Mouse (Mus musculus): ENCODE data around the gene Prkci. TPM values are rescaled to one million over a fixed set of nuclear protein-coding genes. Genes with fewer than 3 reads are reported as not detected.
A peak's percentile ranks its signal among the peaks of the same experiment; 100 is the strongest.

Gene Prkci
- total RNA-seq, 2 experiments from 2014 or later: 58.0 to 59.9 TPM

DNA sequence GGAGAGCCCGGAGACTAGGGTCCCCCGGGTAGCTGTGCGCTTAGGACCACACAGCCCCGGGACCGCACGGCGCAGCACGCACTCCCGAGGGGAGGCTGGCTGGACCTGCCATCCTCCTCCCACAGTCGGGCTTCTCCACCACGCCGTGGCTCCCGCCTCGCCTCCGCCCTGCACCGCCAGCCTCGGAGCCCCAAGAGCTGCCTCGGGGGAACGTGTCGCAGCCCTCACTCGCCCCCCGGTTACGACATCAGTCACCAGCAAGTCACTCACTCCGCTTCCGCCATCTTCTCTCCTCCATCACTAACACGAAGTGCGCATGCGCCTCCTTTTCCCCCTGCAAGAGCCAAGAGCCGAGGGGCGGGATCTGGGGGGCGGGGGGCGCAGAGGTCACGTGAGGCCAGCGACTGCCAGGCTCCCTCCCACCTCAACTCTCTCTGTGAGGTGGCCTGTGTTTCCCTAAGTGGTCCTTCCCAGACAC, 26.4 kb upstream of the Prkci start, which contains the start of gene Phc3:
Gene Phc3 (minus strand): TSS at position 312 of the 478 bp plus-strand sequence.
- DNase-seq (ENCODE audit: extremely low spot score in 1 of 2, low spot score in 2 of 2): peak; percentile 89 to 90
- intact Hi-C loops (cut with DNase I): loop anchor here (1.0 to 5.0 kb wide), 2 partner anchors 26 to 367 kb away; partner anchors contain the start of genes Mynn and Prkci
- peak within 1 kb of the TSS; percentile 91 for H3K4me3 ChIP-seq
- H3K27ac ChIP-seq: peak within 1 kb of the TSS; percentile 97
- TF ChIP-seq CTCF (IDR thresholded peaks at IDR 0.05): no peak

GRCm38 (mm10) chr3:30975102-30975754, 20.3 kb upstream of the Prkci start:
- intact Hi-C loops (cut with DNase I): no loop called here
- H3K4me3 ChIP-seq: no peak overlapping the region
- peak; percentile 68 for TF ChIP-seq CTCF (IDR thresholded peaks at IDR 0.05)
- DNase-seq (ENCODE audit: extremely low spot score in 1 of 2, low spot score in 2 of 2): peak; percentile 38 to 43
- H3K27ac ChIP-seq: no peak overlapping the region

GRCm38 (mm10) chr3:30976991-30977603, 18.4 kb upstream of the Prkci start:
- DNase-seq (ENCODE audit: extremely low spot score in 1 of 2, low spot score in 2 of 2): no peak
- no peak for TF ChIP-seq CTCF (IDR thresholded peaks at IDR 0.05)
- Histone ChIP-seq H3K27ac (no peak overlapping the region), H3K4me3 (no peak overlapping the region)
- intact Hi-C loops (cut with DNase I): no loop called here

GRCm38 (mm10) chr3:30981616-30982380, 13.7 kb upstream of the Prkci start:
- no peak overlapping the region for H3K27ac ChIP-seq
- TF ChIP-seq CTCF (IDR thresholded peaks at IDR 0.05): no peak
- intact Hi-C loops (cut with DNase I): no loop called here
- DNase-seq (ENCODE audit: extremely low spot score in 1 of 2, low spot score in 2 of 2): no peak
- H3K4me3 ChIP-seq: no peak overlapping the region

DNA sequence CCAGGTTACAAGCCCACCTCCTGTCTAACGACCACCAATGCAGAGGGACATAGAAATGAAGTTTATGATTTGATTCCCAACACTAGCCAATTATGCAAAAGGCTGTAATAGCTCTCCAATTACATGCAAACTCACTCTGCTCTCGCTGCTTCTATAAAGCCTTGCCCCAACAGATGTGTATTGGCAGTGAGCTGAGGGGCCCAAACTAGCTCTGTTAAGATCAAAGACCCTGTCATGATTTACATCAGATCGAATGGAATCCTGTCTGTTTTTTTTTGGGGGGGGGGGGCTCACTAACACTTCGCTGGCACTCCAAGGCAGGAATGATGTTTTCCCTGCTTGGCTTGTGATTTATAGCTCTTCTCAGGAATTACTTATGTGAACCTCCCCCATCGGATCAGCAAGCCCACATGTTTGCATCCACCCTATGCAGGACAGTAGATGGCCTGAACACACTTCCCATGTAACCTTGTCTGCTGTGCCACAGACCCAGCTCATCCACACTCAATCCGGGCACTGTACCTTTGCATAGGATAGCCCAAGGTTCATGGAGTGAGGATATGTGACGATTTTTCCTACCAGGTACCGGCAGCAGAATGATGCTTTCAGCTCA, 12.5 kb upstream of the Prkci start:
- Histone ChIP-seq H3K4me3 (no peak overlapping the region), H3K27ac (no peak overlapping the region)
- TF ChIP-seq CTCF (IDR thresholded peaks at IDR 0.05): no peak
- DNase-seq (ENCODE audit: extremely low spot score in 1 of 2, low spot score in 2 of 2): no peak
- intact Hi-C loops (cut with DNase I): no loop called here

DNA sequence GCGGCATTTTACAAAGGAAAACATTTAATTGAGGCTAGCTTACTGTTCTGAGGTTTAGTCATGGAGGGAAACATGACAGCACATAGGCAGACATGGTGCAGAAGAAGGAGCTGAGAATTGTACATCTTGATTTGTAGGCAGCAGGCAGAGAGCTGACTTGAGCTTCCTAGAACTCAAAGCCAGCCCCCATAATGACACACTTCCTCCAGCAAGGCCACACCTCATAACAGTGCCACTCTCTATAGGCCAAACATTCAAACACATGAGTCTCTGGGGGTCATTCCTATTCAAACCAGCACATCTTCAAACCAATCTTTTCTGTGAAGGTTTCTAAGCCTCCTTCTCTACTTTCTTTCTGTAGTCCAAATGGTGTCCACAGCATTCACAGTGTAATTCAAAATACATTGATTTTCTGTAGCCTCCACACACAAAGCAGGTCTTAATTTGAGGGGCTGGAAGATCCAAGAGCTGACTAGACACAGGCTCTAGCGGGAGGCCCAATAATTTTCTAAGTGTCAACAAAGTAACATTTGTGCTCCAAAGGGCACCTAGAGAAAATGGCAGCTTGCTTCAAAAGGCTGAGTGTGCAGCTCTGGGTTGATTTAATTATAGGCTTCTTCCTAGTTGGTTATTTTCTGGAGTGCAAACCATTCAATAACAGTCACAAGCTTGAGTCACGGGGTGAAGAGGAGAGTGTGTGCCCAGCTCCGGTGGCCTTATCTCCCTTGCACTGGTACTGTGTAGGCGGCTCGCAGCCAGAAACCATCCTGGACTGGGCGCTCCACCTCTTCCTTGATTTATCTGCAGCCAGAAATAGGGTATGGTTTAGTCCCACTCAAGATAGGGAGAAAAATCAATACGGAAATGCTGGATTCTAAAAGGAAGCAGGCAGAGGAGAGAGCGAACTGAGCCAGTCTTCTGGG, 7.9 kb upstream of the Prkci start:
- intact Hi-C loops (cut with DNase I): no loop called here
- Histone ChIP-seq H3K4me3 (no peak overlapping the region), H3K27ac (no peak overlapping the region)
- TF ChIP-seq CTCF (IDR thresholded peaks at IDR 0.05): no peak
- no peak for DNase-seq (ENCODE audit: extremely low spot score in 1 of 2, low spot score in 2 of 2)

DNA sequence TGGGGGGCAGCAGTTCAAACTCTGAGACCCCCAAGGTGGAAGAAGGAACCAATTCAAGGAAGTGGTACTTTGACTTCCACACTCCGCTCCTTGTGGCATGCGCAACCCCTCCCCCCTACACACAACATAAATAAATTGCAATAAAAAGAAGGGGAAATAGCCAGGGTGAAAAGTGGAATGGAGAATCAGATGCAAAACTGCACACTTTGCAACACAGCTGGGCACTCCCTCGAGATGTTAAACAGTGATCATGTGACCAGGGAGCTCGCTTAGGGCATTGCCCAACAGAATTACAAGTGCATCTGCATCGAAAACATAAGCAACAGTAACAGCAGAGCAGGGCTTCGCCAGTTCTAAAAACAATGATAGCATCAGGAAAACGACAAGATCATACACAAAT, 3.4 kb upstream of the Prkci start:
- no peak for DNase-seq (ENCODE audit: extremely low spot score in 1 of 2, low spot score in 2 of 2)

GRCm38 (mm10) chr3:30993066-30993573, 2.4 kb upstream of the Prkci start:
- Histone ChIP-seq H3K4me3 (no peak overlapping the region), H3K27ac (no peak overlapping the region)
- no peak for DNase-seq (ENCODE audit: extremely low spot score in 1 of 2, low spot score in 2 of 2)
- TF ChIP-seq CTCF (IDR thresholded peaks at IDR 0.05): no peak
- intact Hi-C loops (cut with DNase I): no loop called here

More for the DNA sequence above, 3.4 kb upstream of the Prkci start:
- intact Hi-C loops (cut with DNase I): no loop called here
- no peak for TF ChIP-seq CTCF (IDR thresholded peaks at IDR 0.05)
- no peak overlapping the region for H3K4me3 ChIP-seq
- no peak overlapping the region for H3K27ac ChIP-seq

- no peak for TF ChIP-seq CTCF (IDR thresholded peaks at IDR 0.05)
- Histone ChIP-seq H3K4me3 (peak overlapping the region; percentile 84), H3K27ac (peak overlapping the region; percentile 95)
- intact Hi-C loops (cut with DNase I): loop anchor here (1.0 kb wide), 1 partner anchor 26 kb away; the partner anchor contains the start of gene Phc3
- no peak for DNase-seq (ENCODE audit: extremely low spot score in 1 of 2, low spot score in 2 of 2)
Measured at GRCm38 (mm10) chr3:30994859-30995258, 688 bp upstream of the Prkci start.

DNA sequence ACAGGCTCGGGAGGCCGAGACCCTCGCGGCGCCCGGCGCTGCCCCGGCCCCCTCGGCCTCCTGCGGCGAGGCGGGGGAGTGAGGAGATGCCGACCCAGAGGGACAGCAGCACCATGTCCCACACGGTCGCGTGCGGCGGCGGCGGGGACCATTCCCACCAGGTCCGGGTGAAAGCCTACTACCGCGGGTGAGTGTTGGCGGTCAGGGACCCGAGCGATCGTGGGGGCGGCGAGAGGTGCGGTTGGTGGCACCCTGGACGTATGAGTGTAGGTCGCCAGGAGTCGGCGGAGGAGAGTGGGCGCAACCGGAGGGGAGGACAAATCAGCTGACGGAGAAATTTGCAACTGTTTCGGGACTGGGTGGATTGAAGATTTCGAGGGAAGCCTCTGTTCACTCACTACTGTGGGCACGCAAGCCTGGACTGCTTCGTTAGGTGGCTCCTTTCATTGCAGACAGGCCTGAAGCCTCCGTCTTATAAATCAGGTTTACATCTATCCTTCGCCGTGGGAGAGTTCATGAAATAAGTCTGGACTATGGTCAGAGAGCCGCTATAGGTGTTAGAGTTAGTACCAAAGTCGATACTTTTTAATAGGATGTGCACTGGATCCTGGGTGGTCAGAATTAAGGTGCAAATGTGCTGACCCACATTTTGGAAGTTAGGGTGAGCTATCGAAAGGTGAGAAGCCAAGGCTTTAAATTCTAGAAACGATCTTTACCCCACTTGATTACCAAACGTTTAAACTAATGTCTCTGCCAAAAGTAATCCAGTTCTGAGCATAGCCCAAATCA, 546 bp downstream of the Prkci start:
- intact Hi-C loops (cut with DNase I): loop anchor here (1.0 to 2.0 kb wide), 2 partner anchors 27 to 393 kb away; partner anchors contain the start of genes Mynn and Phc3

More for the DNA sequence above, 546 bp downstream of the Prkci start:
- H3K27ac ChIP-seq: peak overlapping the region; percentile 95
- DNase-seq (ENCODE audit: extremely low spot score in 1 of 2, low spot score in 2 of 2): peak in 1 of 2 experiments; percentile 57
- peak overlapping the region; percentile 84 for H3K4me3 ChIP-seq
- TF ChIP-seq CTCF (IDR thresholded peaks at IDR 0.05): no peak; the same call in 1 of the 2 replicates
